Mouse (Mus musculus) thymus, postnatal 25 days (tissue): Measurements from ENCODE around the gene Mdga1.

Experiments
- DNase-seq: peaks from one replicate; pipeline ENCODE4 v3.0.0; 2022

Mdga1 gene

GRCm38 (mm10) chr17:29979841-29980240 is 10.0 kb upstream of the Mdga1 start:
- DNase-seq = peak; percentile 56

GRCm38 (mm10) chr17:29979020-29979419 is 9.1 kb upstream of the Mdga1 start:
- DNase-seq = no peak

GRCm38 (mm10) chr17:29975731-29976130 is 5.8 kb upstream of the Mdga1 start:
- DNase-seq = peak; percentile 77

- peak; percentile 31 for DNase-seq
These were observed 3.3 kb upstream of the Mdga1 start for GRCm38 (mm10) chr17:29973226-29973625.

- no peak for DNase-seq
These were observed 2.0 kb upstream of the Mdga1 start for GRCm38 (mm10) chr17:29971761-29972432.

GRCm38 (mm10) chr17:29965506-29965905 is 4.4 kb downstream of the Mdga1 start:
- DNase-seq = no peak

GRCm38 (mm10) chr17:29963730-29964259 is 6.1 kb downstream of the Mdga1 start:
- DNase-seq = peak; percentile 50

- DNase-seq = no peak
These were observed 14.0 kb downstream of the Mdga1 start for GRCm38 (mm10) chr17:29955880-29956279.

- DNase-seq = no peak
These were observed 15.6 kb downstream of the Mdga1 start for GRCm38 (mm10) chr17:29954316-29954715.

GRCm38 (mm10) chr17:29951100-29951499 is 18.8 kb downstream of the Mdga1 start:
- DNase-seq = peak; percentile 61

- no peak for DNase-seq
These were observed 19.3 kb downstream of the Mdga1 start for GRCm38 (mm10) chr17:29950574-29950973.

GRCm38 (mm10) chr17:29947271-29947714 is 22.6 kb downstream of the Mdga1 start:
- DNase-seq = no peak

- DNase-seq = no peak
These were observed 25.5 kb downstream of the Mdga1 start for GRCm38 (mm10) chr17:29944376-29944775.

- no peak for DNase-seq
These were observed 30.9 kb downstream of the Mdga1 start for GRCm38 (mm10) chr17:29939011-29939410.

- DNase-seq = no peak
These were observed 32.5 kb downstream of the Mdga1 start for GRCm38 (mm10) chr17:29937350-29937781.

GRCm38 (mm10) chr17:29934133-29934851 is 35.6 kb downstream of the Mdga1 start:
- no peak for DNase-seq

GRCm38 (mm10) chr17:29932753-29933152 is 37.1 kb downstream of the Mdga1 start:
- DNase-seq = no peak

- no peak for DNase-seq
These were observed 38.5 kb downstream of the Mdga1 start for GRCm38 (mm10) chr17:29931224-29931945.

- DNase-seq = peak; percentile 36
These were observed 41.1 kb downstream of the Mdga1 start for GRCm38 (mm10) chr17:29928751-29929237.

GRCm38 (mm10) chr17:29925608-29926606 is 44.0 kb downstream of the Mdga1 start:
- DNase-seq = no peak

GRCm38 (mm10) chr17:29920089-29920488 is 49.8 kb downstream of the Mdga1 start:
- no peak for DNase-seq

GRCm38 (mm10) chr17:29919552-29919920 is 50.4 kb downstream of the Mdga1 start:
- no peak for DNase-seq
